Mouse (Mus musculus) lung, embryonic 14.5 days (tissue): ENCODE data around the gene Ifnk. TPM values are rescaled to one million over a fixed set of nuclear protein-coding genes. Genes with fewer than 3 reads are reported as not detected.

Experiments used
- ATAC-seq: fragments of 200-750 bp; cut with Nextera tagmentation; 2 replicates; pipeline ENCODE4 v1.8.0; 2017; ENCODE audit warnings: mild to moderate bottlenecking, moderate TSS enrichment, moderate library complexity; ENCODE audit not compliant: insufficient read depth
- DNase-seq: peaks from one replicate; pipeline ENCODE4 v3.0.0-alpha.2; 2015
- H3K27ac ChIP-seq: fragments of 300-500 bp; sonication (generic); 2 replicates; pipeline ENCODE4 v1.5.1; 2014; ENCODE audit warnings: low read depth, mild to moderate bottlenecking, moderate library complexity
- H3K27me3 ChIP-seq: fragments of 300-500 bp; sonication (generic); 2 replicates; pipeline ENCODE4 v1.6.1; 2014; ENCODE audit warnings: low read length, control low read depth; ENCODE audit not compliant: insufficient read depth
- H3K36me3 ChIP-seq: fragments of 300-500 bp; sonication (generic); 2 replicates; pipeline ENCODE4 v1.6.1; 2014; ENCODE audit warnings: control low read depth; ENCODE audit not compliant: insufficient read depth
- H3K4me1 ChIP-seq: fragments of 300-500 bp; sonication (generic); 2 replicates; pipeline ENCODE4 v1.6.1; 2014; ENCODE audit warnings: antibody characterized with exemption, control low read depth; ENCODE audit not compliant: insufficient read depth
- H3K4me2 ChIP-seq: fragments of 300-500 bp; sonication (generic); 2 replicates; pipeline ENCODE4 v1.6.1; 2014; ENCODE audit warnings: mild to moderate bottlenecking
- H3K4me3 ChIP-seq: fragments of 300-500 bp; sonication (generic); 2 replicates; pipeline ENCODE4 v1.5.1; 2014; ENCODE audit warnings: low read depth, low read length
- H3K9ac ChIP-seq: fragments of 300-500 bp; sonication (generic); 2 replicates; pipeline ENCODE4 v1.6.1; 2014
- H3K9me3 ChIP-seq: fragments of 300-500 bp; sonication (generic); 2 replicates; pipeline ENCODE4 v1.6.1; 2016; ENCODE audit warnings: low read depth, low read length, control low read depth
- CTCF ChIP-seq: IDR thresholded peaks from 2 replicates; pipeline ENCODE4 v1.5.1; 2016; ENCODE audit warnings: antibody characterized with exemption, low read depth
- WGBS: fragments of 180-500 bp; shearing (Covaris S2); extraction: QIAGEN DNeasy Blood & Tissue Kit; methylation state at CpG from one replicate; pipeline ENCODE4 v1.1.7; 2014; 5-methylcytosine and 5-hydroxymethylcytosine counted together
- polyA plus RNA-seq: library from polyadenylated mRNA; unstranded; fragments of >200 nt; fragmentation: Nextera tagmentation; extraction: Ambion mirVana; gene quantifications from 2 replicates; pipeline ENCODE4 v1.2.1, GENCODE M21; 2014

Ifnk gene
- polyA plus RNA-seq, 1 experiment from 2014 or later, result 0.39 TPM

DNA sequence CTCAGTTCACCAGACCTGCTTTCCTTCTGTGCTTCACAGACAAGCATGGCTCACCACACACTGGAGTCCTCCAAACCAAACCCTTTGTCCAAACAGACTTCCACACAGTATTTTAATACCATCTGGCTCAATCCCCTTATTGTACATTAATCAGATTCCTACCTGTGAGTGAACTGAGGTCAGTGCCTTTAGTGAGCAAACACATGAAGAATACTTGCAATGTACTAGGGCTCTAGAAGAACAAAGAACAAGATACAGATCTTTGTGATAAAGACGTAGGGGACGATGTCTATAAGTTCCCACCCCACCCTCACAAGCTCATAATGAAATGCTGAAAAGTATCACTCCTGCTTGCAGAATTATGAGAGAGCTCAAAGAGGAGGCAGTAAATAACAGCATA lies 33.0 kb upstream of the Ifnk start:
- no peaks in the 10 kb centered on the region for H3K9me3 ChIP-seq
- no peaks in the 10 kb centered on the region for H3K36me3 ChIP-seq
- no peak overlapping the region for H3K4me3 ChIP-seq
- H3K27me3 ChIP-seq, result no peaks in the 10 kb centered on the region
- peaks cover 6% of the 10 kb centered on the region for H3K4me1 ChIP-seq
- H3K9ac ChIP-seq, result no peak overlapping the region
- TF ChIP-seq CTCF, result no peak
- no peak overlapping the region for H3K4me2 ChIP-seq
- WGBS, result 63% methylated on average over 2 of the region's 2 CpGs
- ATAC-seq (no peak), DNase-seq (no peak)
- H3K27ac ChIP-seq, result no peak overlapping the region

GRCm38 (mm10) chr4:35120159-35120558 lies 31.7 kb upstream of the Ifnk start:
- DNase-seq (no peak), ATAC-seq (no peak)
- Histone ChIP-seq H3K4me1 (peaks cover 9% of the 10 kb centered on the region), H3K36me3 (no peaks in the 10 kb centered on the region), H3K27ac (no peak overlapping the region), H3K9me3 (no peaks in the 10 kb centered on the region), H3K4me3 (no peak overlapping the region), H3K27me3 (no peaks in the 10 kb centered on the region), H3K9ac (no peak overlapping the region), H3K4me2 (no peak overlapping the region)
- no peak for TF ChIP-seq CTCF
- 44% methylated on average over 4 of the region's 4 CpGs for WGBS

DNA sequence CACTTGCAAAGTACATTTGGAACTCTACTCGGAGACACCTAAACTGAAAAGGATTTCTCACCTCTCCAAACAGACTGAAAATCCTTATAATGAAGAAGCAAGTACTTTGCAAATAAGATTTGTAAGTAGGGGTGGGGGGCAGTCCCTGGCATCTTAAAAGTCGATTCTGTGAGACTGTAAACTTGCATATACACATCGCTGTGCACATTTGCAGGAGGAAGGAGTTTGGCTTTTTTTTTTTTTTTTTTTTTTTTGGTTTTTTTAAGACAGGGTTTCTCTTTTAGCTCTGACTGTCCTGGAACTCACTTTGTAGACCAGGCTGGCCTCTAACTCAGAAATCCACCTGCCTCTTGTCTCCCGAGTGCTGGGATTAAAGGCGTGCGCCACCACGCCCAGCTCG lies 31.3 kb upstream of the Ifnk start:
- Histone ChIP-seq H3K4me1 (peaks cover 13% of the 10 kb centered on the region), H3K27ac (no peak overlapping the region), H3K27me3 (no peaks in the 10 kb centered on the region), H3K9ac (no peak overlapping the region), H3K9me3 (no peaks in the 10 kb centered on the region), H3K4me3 (no peak overlapping the region), H3K4me2 (no peak overlapping the region), H3K36me3 (no peaks in the 10 kb centered on the region)
- no peak for TF ChIP-seq CTCF
- WGBS, result 89% methylated on average over 8 of the region's 8 CpGs
- ATAC-seq, result no peak
- DNase-seq, result no peak

DNA sequence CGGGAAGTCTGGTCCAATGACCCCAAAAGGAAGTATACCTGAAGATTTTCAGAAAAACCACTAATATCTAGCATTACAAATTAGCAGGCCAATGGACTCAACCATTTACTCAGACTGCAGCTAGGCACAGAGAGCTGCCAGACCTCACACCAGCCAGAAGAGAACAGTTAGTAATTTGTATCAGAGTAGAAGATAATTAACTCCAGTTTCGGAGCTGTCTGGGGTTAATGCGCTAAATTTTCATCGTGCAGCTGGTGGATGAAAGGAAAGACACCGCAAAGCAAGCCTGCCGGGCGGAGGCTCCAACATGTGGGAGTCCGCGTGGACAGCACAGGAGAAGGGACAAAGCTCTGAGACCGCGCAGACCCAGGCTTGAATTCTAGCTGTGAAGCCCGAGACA lies 30.8 kb upstream of the Ifnk start:
- 61% methylated on average over 12 of the region's 12 CpGs for WGBS
- H3K36me3 ChIP-seq, result no peaks in the 10 kb centered on the region
- peaks cover 14% of the 10 kb centered on the region for H3K4me1 ChIP-seq
- no peaks in the 10 kb centered on the region for H3K9me3 ChIP-seq
- DNase-seq, result no peak
- H3K27ac ChIP-seq, result no peak overlapping the region
- H3K9ac ChIP-seq, result no peak overlapping the region
- H3K4me2 ChIP-seq, result no peak overlapping the region
- ATAC-seq, result no peak
- H3K4me3 ChIP-seq, result no peak overlapping the region
- H3K27me3 ChIP-seq, result no peaks in the 10 kb centered on the region
- no peak for TF ChIP-seq CTCF

DNA sequence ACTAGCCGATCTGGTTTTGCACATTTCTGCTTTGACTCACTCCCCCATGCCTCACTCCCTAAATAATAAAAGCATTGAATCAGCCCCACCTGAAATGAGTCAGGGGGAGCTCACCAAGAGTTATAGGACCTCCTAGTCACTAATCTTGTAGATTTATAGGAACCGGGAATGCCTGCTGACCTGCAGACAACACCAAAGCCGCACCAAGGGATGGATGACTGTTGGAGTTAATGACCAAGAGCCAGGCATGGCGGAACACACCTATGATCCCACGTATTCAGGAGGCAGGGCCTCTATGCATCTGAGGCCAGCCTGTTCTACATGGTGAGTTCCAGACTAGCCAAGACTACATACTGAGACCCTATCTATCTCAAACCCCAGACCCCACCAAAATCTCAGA lies 28.8 kb upstream of the Ifnk start:
- Histone ChIP-seq H3K9me3 (no peaks in the 10 kb centered on the region), H3K36me3 (no peaks in the 10 kb centered on the region), H3K4me3 (no peak overlapping the region), H3K4me2 (no peak overlapping the region; the same call in 1 of the 2 replicates), H3K4me1 (peaks cover 14% of the 10 kb centered on the region), H3K9ac (no peak overlapping the region), H3K27me3 (no peaks in the 10 kb centered on the region), H3K27ac (no peak overlapping the region)
- no peak for TF ChIP-seq CTCF
- WGBS, result 78% methylated on average over 5 of the region's 5 CpGs
- no peak for ATAC-seq
- DNase-seq, result no peak

- Histone ChIP-seq H3K9me3 (no peaks in the 10 kb centered on the region), H3K27ac (peak overlapping the region; percentile 65; the same call in 1 of the 2 replicates), H3K4me2 (peak overlapping the region; percentile 31; the same call in 1 of the 2 replicates), H3K9ac (no peak overlapping the region), H3K4me3 (no peak overlapping the region), H3K4me1 (peaks cover 18% of the 10 kb centered on the region), H3K36me3 (no peaks in the 10 kb centered on the region), H3K27me3 (no peaks in the 10 kb centered on the region)
- WGBS, result 50% methylated on average over 11 of the region's 11 CpGs
- DNase-seq (peak; percentile 71), ATAC-seq (peak; percentile 38; the same call in 1 of the 2 replicates)
- no peak for TF ChIP-seq CTCF
These were observed 27.8 kb upstream of the Ifnk start for GRCm38 (mm10) chr4:35124027-35124426.

DNA sequence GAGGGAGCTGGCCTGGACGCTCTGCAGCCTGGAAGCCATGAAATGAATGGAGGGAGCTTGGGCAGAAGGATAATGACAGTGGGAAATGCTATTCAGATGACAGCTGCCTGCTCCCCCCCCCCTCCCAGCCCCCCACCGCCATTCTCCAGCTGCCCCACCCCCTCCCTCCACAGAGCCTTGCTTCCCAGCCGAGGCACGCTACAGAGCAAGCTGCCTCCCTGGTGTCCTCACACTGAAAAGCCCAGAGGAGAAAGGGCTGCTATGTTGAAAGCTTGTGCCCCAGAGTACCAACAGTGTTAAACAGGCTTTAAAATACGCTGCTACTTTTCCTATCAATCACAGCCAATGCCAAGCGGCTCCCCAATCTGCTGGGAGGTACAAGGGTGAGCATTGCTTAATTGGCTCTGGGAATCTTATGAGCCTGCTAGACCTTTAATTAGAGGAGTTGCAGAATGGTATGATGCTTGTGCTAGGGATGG lies 26.5 kb upstream of the Ifnk start:
- H3K4me1 ChIP-seq, result peaks cover 24% of the 10 kb centered on the region
- 12% methylated on average over 6 of the region's 6 CpGs for WGBS

GRCm38 (mm10) chr4:35126776-35127175 lies 25.1 kb upstream of the Ifnk start:
- Histone ChIP-seq H3K27me3 (no peaks in the 10 kb centered on the region), H3K4me3 (no peak overlapping the region), H3K27ac (no peak overlapping the region), H3K9ac (no peak overlapping the region), H3K4me1 (peaks cover 24% of the 10 kb centered on the region), H3K9me3 (no peaks in the 10 kb centered on the region), H3K36me3 (no peaks in the 10 kb centered on the region), H3K4me2 (no peak overlapping the region)
- 77% methylated on average over 9 of the region's 9 CpGs for WGBS
- DNase-seq, result no peak
- ATAC-seq, result no peak
- TF ChIP-seq CTCF, result no peak

More for the DNA sequence above, 26.5 kb upstream of the Ifnk start:
- H3K9me3 ChIP-seq, result no peaks in the 10 kb centered on the region
- H3K9ac ChIP-seq, result no peak overlapping the region
- DNase-seq, result no peak
- no peak overlapping the region for H3K4me3 ChIP-seq
- no peak overlapping the region for H3K27ac ChIP-seq
- no peaks in the 10 kb centered on the region for H3K36me3 ChIP-seq
- peak; percentile 46 for ATAC-seq
- peak overlapping the region; percentile 10; the same call in 1 of the 2 replicates for H3K4me2 ChIP-seq
- TF ChIP-seq CTCF, result no peak
- no peaks in the 10 kb centered on the region for H3K27me3 ChIP-seq
